Mouse (Mus musculus): Measurements from ENCODE around the gene Osbpl6. TPM values are rescaled to one million over a fixed set of nuclear protein-coding genes. Genes with fewer than 3 reads are reported as not detected.

The Osbpl6 gene
- polyA plus RNA-seq (2014; fragmentation: Nextera tagmentation; extraction: Ambion mirVana), result 11.0 and 11.5 TPM in 2 replicates

GRCm38 (mm10) chr2:76406151-76406936 is at the start of gene Osbpl6:
Osbpl6 (plus strand) TSS chr2:76406508.
- Histone ChIP-seq H3K9ac (ENCODE audit: low read depth, low read length) (peak within 1 kb of the TSS; percentile 83), H3K4me2 (ENCODE audit: low read depth, low read length) (peak within 1 kb of the TSS; percentile 94), H3K9me3 (ENCODE audit: control insufficient read depth, low read length) (no peaks in the 10 kb centered on the region), H3K27me3 (replicated peaks; ENCODE audit: control insufficient read depth, insufficient read depth, low read length) (peaks cover 6% of the 10 kb centered on the region; the same call in 1 of the 2 replicates), H3K36me3 (ENCODE audit: control insufficient read depth, insufficient read depth, low read length) (no peaks in the 10 kb centered on the region), H3K4me3 (ENCODE audit: low read depth, low read length) (peak within 1 kb of the TSS; percentile 94), H3K27ac (replicated peaks; ENCODE audit: low read depth, low read length) (peak within 1 kb of the TSS; percentile 79), H3K4me1 (ENCODE audit: control insufficient read depth, insufficient read depth, low read length) (peaks cover 10% of the 10 kb centered on the region)
- DNase-seq (ENCODE audit: low spot score) (peak; percentile 90), ATAC-seq (ENCODE audit: low read depth) (peak; percentile 95)
- WGBS, result under 1% methylated on average over 31 of the region's 89 CpGs

GRCm38 (mm10) chr2:76360226-76360625 is 46.1 kb upstream of the Osbpl6 start, which contains the start of gene Cyct:
Cyct (minus strand) TSS chr2:76360450.
- no peaks in the 10 kb centered on the region for H3K9me3 ChIP-seq (ENCODE audit: control insufficient read depth, low read length)
- no peak within 1 kb of the TSS for H3K4me3 ChIP-seq (ENCODE audit: low read depth, low read length)
- WGBS, result 83% methylated on average over 11 of the region's 11 CpGs
- no peak within 1 kb of the TSS for H3K9ac ChIP-seq (ENCODE audit: low read depth, low read length)
- ATAC-seq (ENCODE audit: low read depth), result no peak
- no peaks in the 10 kb centered on the region for H3K4me1 ChIP-seq (ENCODE audit: control insufficient read depth, insufficient read depth, low read length)
- no peaks in the 10 kb centered on the region for H3K27me3 ChIP-seq (replicated peaks; ENCODE audit: control insufficient read depth, insufficient read depth, low read length)
- H3K36me3 ChIP-seq (ENCODE audit: control insufficient read depth, insufficient read depth, low read length), result no peaks in the 10 kb centered on the region
- H3K27ac ChIP-seq (replicated peaks; ENCODE audit: low read depth, low read length), result no peak within 1 kb of the TSS
- H3K4me2 ChIP-seq (ENCODE audit: low read depth, low read length), result no peak within 1 kb of the TSS
- DNase-seq (ENCODE audit: low spot score), result no peak

- Histone ChIP-seq H3K27ac (replicated peaks; ENCODE audit: low read depth, low read length) (no peak overlapping the region), H3K4me3 (ENCODE audit: low read depth, low read length) (no peak overlapping the region), H3K4me1 (ENCODE audit: control insufficient read depth, insufficient read depth, low read length) (no peaks in the 10 kb centered on the region), H3K9ac (ENCODE audit: low read depth, low read length) (no peak overlapping the region), H3K27me3 (replicated peaks; ENCODE audit: control insufficient read depth, insufficient read depth, low read length) (no peaks in the 10 kb centered on the region), H3K4me2 (ENCODE audit: low read depth, low read length) (no peak overlapping the region), H3K9me3 (ENCODE audit: control insufficient read depth, low read length) (no peaks in the 10 kb centered on the region), H3K36me3 (ENCODE audit: control insufficient read depth, insufficient read depth, low read length) (no peaks in the 10 kb centered on the region)
- DNase-seq (ENCODE audit: low spot score) (no peak), ATAC-seq (ENCODE audit: low read depth) (no peak)
- 42% methylated on average over 2 of the region's 2 CpGs for WGBS
These were observed 44.2 kb upstream of the Osbpl6 start for GRCm38 (mm10) chr2:76362111-76362510.

- no peaks in the 10 kb centered on the region for H3K9me3 ChIP-seq (ENCODE audit: control insufficient read depth, low read length)
- no peak overlapping the region for H3K27ac ChIP-seq (replicated peaks; ENCODE audit: low read depth, low read length)
- no peaks in the 10 kb centered on the region for H3K36me3 ChIP-seq (ENCODE audit: control insufficient read depth, insufficient read depth, low read length)
- peaks cover 2% of the 10 kb centered on the region; the same call in 1 of the 2 replicates for H3K4me1 ChIP-seq (ENCODE audit: control insufficient read depth, insufficient read depth, low read length)
- WGBS, result 69% methylated on average over 4 of the region's 4 CpGs
- H3K4me2 ChIP-seq (ENCODE audit: low read depth, low read length), result no peak overlapping the region
- no peaks in the 10 kb centered on the region for H3K27me3 ChIP-seq (replicated peaks; ENCODE audit: control insufficient read depth, insufficient read depth, low read length)
- ATAC-seq (ENCODE audit: low read depth) (no peak), DNase-seq (ENCODE audit: low spot score) (no peak)
- H3K4me3 ChIP-seq (ENCODE audit: low read depth, low read length), result no peak overlapping the region
- H3K9ac ChIP-seq (ENCODE audit: low read depth, low read length), result no peak overlapping the region
These were observed 40.5 kb upstream of the Osbpl6 start for GRCm38 (mm10) chr2:76365811-76366210.

GRCm38 (mm10) chr2:76367188-76367922 is 39.0 kb upstream of the Osbpl6 start:
- Histone ChIP-seq H3K36me3 (ENCODE audit: control insufficient read depth, insufficient read depth, low read length) (no peaks in the 10 kb centered on the region), H3K9me3 (ENCODE audit: control insufficient read depth, low read length) (no peaks in the 10 kb centered on the region), H3K27me3 (replicated peaks; ENCODE audit: control insufficient read depth, insufficient read depth, low read length) (no peaks in the 10 kb centered on the region), H3K4me2 (ENCODE audit: low read depth, low read length) (no peak overlapping the region), H3K4me1 (ENCODE audit: control insufficient read depth, insufficient read depth, low read length) (peaks cover 6% of the 10 kb centered on the region; the same call in 1 of the 2 replicates), H3K27ac (replicated peaks; ENCODE audit: low read depth, low read length) (no peak overlapping the region), H3K9ac (ENCODE audit: low read depth, low read length) (no peak overlapping the region), H3K4me3 (ENCODE audit: low read depth, low read length) (no peak overlapping the region)
- peak; percentile 89 for DNase-seq (ENCODE audit: low spot score)
- WGBS, result 17% methylated on average over 9 of the region's 9 CpGs
- no peak for ATAC-seq (ENCODE audit: low read depth)

GRCm38 (mm10) chr2:76368861-76369660 is 37.2 kb upstream of the Osbpl6 start:
- 74% methylated on average over 12 of the region's 13 CpGs for WGBS
- no peak overlapping the region for H3K27ac ChIP-seq (replicated peaks; ENCODE audit: low read depth, low read length)
- no peaks in the 10 kb centered on the region for H3K9me3 ChIP-seq (ENCODE audit: control insufficient read depth, low read length)
- H3K36me3 ChIP-seq (ENCODE audit: control insufficient read depth, insufficient read depth, low read length), result peaks cover 12% of the 10 kb centered on the region; the same call in 1 of the 2 replicates
- ATAC-seq (ENCODE audit: low read depth) (no peak), DNase-seq (ENCODE audit: low spot score) (no peak)
- peak overlapping the region; percentile 8; the same call in 1 of the 2 replicates for H3K9ac ChIP-seq (ENCODE audit: low read depth, low read length)
- no peak overlapping the region for H3K4me3 ChIP-seq (ENCODE audit: low read depth, low read length)
- H3K4me2 ChIP-seq (ENCODE audit: low read depth, low read length), result no peak overlapping the region
- peaks cover 6% of the 10 kb centered on the region; the same call in 1 of the 2 replicates for H3K4me1 ChIP-seq (ENCODE audit: control insufficient read depth, insufficient read depth, low read length)
- no peaks in the 10 kb centered on the region for H3K27me3 ChIP-seq (replicated peaks; ENCODE audit: control insufficient read depth, insufficient read depth, low read length)

- ATAC-seq (ENCODE audit: low read depth) (peak; percentile 92), DNase-seq (ENCODE audit: low spot score) (peak; percentile 93)
- 0% methylated on average over 41 of the region's 61 CpGs for WGBS
- H3K4me3 ChIP-seq (ENCODE audit: low read depth, low read length), result peak within 1 kb of the TSS; percentile 97
- H3K4me1 ChIP-seq (ENCODE audit: control insufficient read depth, insufficient read depth, low read length), result peaks cover 6% of the 10 kb centered on the region; the same call in 1 of the 2 replicates
- H3K9ac ChIP-seq (ENCODE audit: low read depth, low read length), result peak within 1 kb of the TSS; percentile 85
- peak within 1 kb of the TSS; percentile 65 for H3K27ac ChIP-seq (replicated peaks; ENCODE audit: low read depth, low read length)
- no peaks in the 10 kb centered on the region for H3K27me3 ChIP-seq (replicated peaks; ENCODE audit: control insufficient read depth, insufficient read depth, low read length)
- H3K9me3 ChIP-seq (ENCODE audit: control insufficient read depth, low read length), result no peaks in the 10 kb centered on the region
- H3K36me3 ChIP-seq (ENCODE audit: control insufficient read depth, insufficient read depth, low read length), result peaks cover 18% of the 10 kb centered on the region; the same call in 1 of the 2 replicates
- H3K4me2 ChIP-seq (ENCODE audit: low read depth, low read length), result peak within 1 kb of the TSS; percentile 77
These were observed 36.3 kb upstream of the Osbpl6 start, which contains the start of gene Rbm45 for GRCm38 (mm10) chr2:76369821-76370655. Rbm45 (plus strand) TSS chr2:76369984.
